Mouse (Mus musculus) spleen, adult 2 months (tissue): ENCODE measurements around the gene Wdr34.

Experiments
- CTCF ChIP-seq: fragments of 200-500 bp; IDR thresholded peaks from 2 replicates; pipeline ENCODE4 v1.5.1; 2011; ENCODE audit warnings: mild to moderate bottlenecking, inconsistent platforms; ENCODE audit not compliant: insufficient read depth, insufficient read length, insufficient replicate concordance; ENCODE audit errors: extremely low read depth
- POLR2A ChIP-seq: fragments of 200-500 bp; IDR thresholded peaks from 2 replicates; pipeline ENCODE4 v1.6.1; 2011; ENCODE audit warnings: low read depth, low read length, inconsistent platforms

GRCm38 (mm10) chr2:30066046-30066901 is 17.6 kb upstream of the Wdr34 start:
- TF ChIP-seq CTCF (no peak), POLR2A (peak; percentile 40; the same call in 1 of the 2 replicates)
